Mouse (Mus musculus) bone marrow macrophage, adult 2 months (primary cell): ENCODE measurements around the gene Adgrf5.

ENCODE experiments used
- CTCF ChIP-seq: IDR thresholded peaks from 2 replicates; pipeline ENCODE4 v1.5.1; 2012; ENCODE audit warnings: low read depth, mild to moderate bottlenecking, low read length, moderate library complexity
- POLR2A ChIP-seq: IDR thresholded peaks from 2 replicates; pipeline ENCODE4 v1.6.1; 2012; ENCODE audit warnings: mild to moderate bottlenecking, low read depth, low read length, borderline replicate concordance

DNA sequence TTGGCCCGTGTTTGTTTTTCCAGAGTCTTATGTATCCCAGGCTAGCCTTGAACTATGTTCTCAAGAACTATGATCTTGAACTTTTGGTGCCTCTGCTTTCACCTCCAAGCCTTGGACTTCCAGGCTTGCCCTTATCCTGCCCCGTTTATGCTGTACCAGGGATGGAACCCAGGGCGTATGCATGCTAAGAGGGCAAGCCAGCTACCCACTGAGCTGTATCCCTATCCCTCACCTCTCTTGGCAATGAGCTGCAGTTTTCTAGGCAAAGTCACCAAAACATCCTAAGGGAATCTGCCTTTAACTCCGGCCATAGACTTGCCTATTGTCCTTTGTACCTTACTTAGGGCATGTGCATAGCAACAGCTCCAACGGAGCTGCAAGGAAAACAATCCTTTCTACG is 2.6 kb downstream of the Adgrf5 start:
- TF ChIP-seq POLR2A (no peak), CTCF (no peak)
